Mouse (Mus musculus): ENCODE data around the gene Usp18.

Gene Usp18

DNA sequence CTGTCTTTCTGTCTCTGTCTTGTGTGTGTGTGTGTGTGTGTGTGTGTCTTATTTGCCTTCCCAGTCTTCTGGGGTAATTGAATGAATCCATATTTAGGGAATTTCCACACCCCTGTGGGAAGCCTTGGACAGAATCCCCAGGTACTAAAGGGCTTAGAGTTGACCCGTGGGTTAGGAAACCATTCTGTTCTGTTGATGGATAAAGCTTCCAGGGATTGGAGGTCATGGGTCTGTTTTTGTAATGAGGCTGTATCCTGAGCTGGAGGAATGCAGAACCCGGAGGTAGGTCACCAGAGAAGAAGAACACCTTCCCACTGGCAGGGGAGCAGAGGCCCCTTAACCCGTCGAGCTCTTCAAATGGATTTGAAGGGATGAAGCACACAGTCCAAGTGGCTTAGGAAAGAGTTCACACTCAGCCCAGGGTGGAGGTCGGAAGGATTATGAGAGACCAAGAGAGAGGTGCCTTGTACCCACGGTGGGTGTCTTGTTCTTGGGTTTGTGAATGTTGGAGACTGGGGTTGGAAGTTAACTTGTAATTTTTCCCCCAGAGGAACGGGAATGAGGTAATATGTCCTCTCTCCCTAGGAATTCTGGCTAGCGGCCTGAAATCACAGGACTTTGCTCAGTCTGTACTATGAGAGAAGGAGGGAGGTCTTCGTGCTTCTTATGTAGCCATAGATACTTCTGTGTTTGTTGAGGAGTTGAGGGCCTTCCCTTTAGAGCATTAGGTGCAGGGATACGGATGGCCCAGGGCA is 57.9 kb downstream of the Usp18 start:
- DNase-seq (ENCODE audit: low spot score), result no peak

DNA sequence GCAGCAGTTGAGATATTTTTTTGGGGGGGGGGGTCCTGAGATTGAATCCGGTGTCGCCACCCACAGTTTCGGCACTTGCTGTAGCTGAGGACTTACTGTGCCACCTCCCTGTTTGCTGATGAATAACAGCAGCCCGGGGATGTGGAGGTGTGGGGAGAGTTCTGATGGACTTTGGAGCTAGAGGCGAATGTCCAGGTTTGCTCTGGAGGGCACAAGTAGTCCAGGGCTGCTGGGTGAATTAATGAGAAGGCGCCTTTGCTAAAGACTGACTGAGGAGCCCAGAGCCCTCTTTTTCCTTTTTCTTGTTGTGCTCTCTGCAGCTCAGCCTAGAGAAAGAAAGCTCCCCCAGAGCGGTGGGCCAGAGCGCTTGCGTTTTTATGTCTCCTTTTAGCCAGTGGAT is 58.9 kb downstream of the Usp18 start:
- DNase-seq (ENCODE audit: low spot score), result no peak

DNA sequence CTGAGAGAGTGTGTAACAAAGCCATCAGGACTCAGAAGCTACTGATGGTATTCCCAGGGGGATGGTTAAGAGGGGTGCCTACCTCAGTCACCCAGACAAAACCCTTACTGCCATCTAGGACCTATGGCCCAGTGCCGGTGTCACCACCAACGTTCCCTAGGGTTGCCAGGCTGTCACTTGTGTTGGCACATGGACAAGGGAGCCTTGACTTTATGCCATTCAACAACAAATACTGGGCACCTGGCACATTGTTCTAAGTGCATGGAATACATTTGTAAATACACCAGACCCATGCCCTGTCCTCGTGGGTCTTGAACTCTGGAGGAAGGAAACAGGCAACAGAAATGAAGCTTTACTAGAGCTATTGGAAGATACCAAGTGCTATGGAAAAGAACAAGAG is 59.9 kb downstream of the Usp18 start:
- no peak for DNase-seq (ENCODE audit: low spot score)

DNA sequence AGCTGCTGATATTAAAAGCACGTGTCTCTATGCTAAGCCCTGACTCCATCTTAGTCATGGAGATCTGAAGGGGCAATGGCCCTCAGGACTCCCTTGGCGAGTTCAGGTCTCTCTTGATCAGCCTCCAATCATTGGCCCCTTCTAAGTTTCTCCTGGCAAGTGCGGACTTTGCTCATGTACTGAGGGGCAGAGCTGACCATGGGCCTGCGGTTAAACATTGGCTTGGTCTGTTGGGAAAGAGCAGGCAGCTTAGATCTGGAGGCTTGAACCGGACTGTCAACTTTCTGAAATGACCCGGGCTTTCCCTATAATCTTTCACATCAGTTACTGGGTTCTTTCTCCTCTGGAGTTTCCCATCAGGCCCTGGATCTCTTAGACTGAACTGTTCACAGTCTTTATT is 65.3 kb downstream of the Usp18 start:
- DNase-seq (ENCODE audit: low spot score), result no peak

GRCm38 (mm10) chr6:121319099-121319498 is 73.4 kb downstream of the Usp18 start:
- no peak for DNase-seq (ENCODE audit: low spot score)
